11 mouse cellular contexts compared by ENCODE assay signal in the genomic region with DNA sequence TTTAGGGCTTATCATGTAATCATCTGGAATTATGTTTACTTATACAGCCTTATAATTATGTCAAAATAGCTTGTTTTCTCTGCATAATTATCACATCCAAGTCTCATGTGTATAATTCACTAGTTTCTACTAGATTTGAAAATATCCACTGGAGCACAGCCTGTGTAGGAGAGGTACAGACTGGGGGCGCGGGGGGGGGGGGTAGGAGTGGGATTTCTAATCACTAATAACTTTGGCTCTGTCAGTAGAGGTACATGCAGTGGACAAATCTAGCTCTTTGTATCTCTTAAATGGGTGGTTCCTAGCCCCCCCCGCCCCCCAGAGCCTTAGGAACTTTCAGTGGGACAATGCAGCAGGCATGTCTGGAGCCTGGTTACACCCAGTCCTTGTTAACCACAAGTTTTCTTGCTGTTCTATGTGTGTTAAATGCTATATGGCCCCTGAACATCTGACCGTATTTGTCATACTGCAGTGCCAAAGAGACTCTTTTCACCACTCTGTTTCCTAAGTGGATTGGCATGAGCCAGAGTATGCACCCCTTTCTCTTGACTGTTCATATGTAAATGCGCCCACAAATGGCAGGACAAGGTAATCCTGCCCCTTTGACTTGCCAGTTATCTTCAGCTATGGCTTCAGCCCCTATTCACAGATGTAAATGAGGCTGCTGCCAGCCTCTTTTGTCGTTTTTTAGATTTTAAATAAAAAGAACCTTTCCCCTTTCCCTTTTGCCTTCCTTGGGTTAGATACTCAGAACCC.
DNase-seq lines count a peak whose midpoint lies in the region; ATAC-seq and TF ChIP-seq lines count a peak whose summit lies in the region.
"Had no signal": no experiment of that assay in that cellular context is flagged by ENCODE, and none has a peak within 500 bp of the region (broad histone marks: within the 10 kb centered on the region; RNA-seq: fewer than 3 reads in every experiment).

No protein-coding gene starts in this region.

- no peak for ATAC-seq in lung, embryonic 16.5 days (ENCODE audit: low read depth)
- ATAC-seq in hindbrain, embryonic 12.5 days (ENCODE audit: low FRiP score): peak; percentile 55
- ATAC-seq in neural tube, embryonic 15.5 days (ENCODE audit: low FRiP score): 0 out of 2 replicates have a peak, but pooled peaks have one; percentile 22

- no peak overlapping the region for H3K4me3 ChIP-seq in gastrocnemius, adult 2 months
- H3K4me3 ChIP-seq in lung, embryonic 16.5 days (ENCODE audit: low read length): no peak overlapping the region
- H3K4me3 ChIP-seq in hindbrain, embryonic 12.5 days: no peak overlapping the region
- no peak overlapping the region for H3K4me3 ChIP-seq in neural tube, embryonic 15.5 days (replicated peaks)
- H3K4me3 ChIP-seq: stomach, embryonic 15.5 days had no signal

- H3K27me3 ChIP-seq in lung, embryonic 16.5 days (ENCODE audit: control insufficient read depth, insufficient read depth, low read depth, low read length): no peaks in the 10 kb centered on the region
- H3K27me3 ChIP-seq in hindbrain, embryonic 12.5 days: no peaks in the 10 kb centered on the region
- no peaks in the 10 kb centered on the region for H3K27me3 ChIP-seq in neural tube, embryonic 15.5 days (replicated peaks)
- H3K27me3 ChIP-seq: stomach, embryonic 15.5 days had no signal

- intact Hi-C loops in gastrocnemius, adult 2 months (cut with DNase I): no loop called here

- H3K4me2 ChIP-seq in lung, embryonic 16.5 days (ENCODE audit: low read depth, low read length): no peak overlapping the region
- H3K4me2 ChIP-seq in hindbrain, embryonic 12.5 days (replicated peaks): 0 out of 2 replicates have a peak overlapping the region, but pooled peaks have one; percentile 11
- peak overlapping the region; percentile 20; the same call in 1 of the 2 replicates for H3K4me2 ChIP-seq in neural tube, embryonic 15.5 days
- H3K4me2 ChIP-seq: stomach, embryonic 15.5 days had no signal

- H3K4me1 ChIP-seq in lung, embryonic 16.5 days (replicated peaks; ENCODE audit: control insufficient read depth, insufficient read depth, low read length): peaks cover 11% of the 10 kb centered on the region
- peaks cover 19% of the 10 kb centered on the region for H3K4me1 ChIP-seq in hindbrain, embryonic 12.5 days
- peaks cover 13% of the 10 kb centered on the region for H3K4me1 ChIP-seq in neural tube, embryonic 15.5 days

- no peak for DNase-seq in gastrocnemius, adult 2 months
- no peak for DNase-seq in gastrocnemius, adult 18-20 months (ENCODE audit: low spot score)
- DNase-seq in lung, postnatal 25 days (ENCODE audit: low spot score): no peak
- no peak for DNase-seq in B cell, adult 2 months
- DNase-seq in retina, embryonic 14.5 days (ENCODE audit: low spot score): no peak
- DNase-seq: kidney, adult 8-10 months had no signal

- no peaks in the 10 kb centered on the region for H3K36me3 ChIP-seq in lung, embryonic 16.5 days (ENCODE audit: control insufficient read depth, insufficient read depth, low read length)
- H3K36me3 ChIP-seq in hindbrain, embryonic 12.5 days: no peaks in the 10 kb centered on the region
- H3K36me3 ChIP-seq in neural tube, embryonic 15.5 days: no peaks in the 10 kb centered on the region
- H3K36me3 ChIP-seq: stomach, embryonic 15.5 days had no signal

- no peaks in the 10 kb centered on the region for H3K9me3 ChIP-seq in lung, embryonic 16.5 days (ENCODE audit: control insufficient read depth, low read length)
- H3K9me3 ChIP-seq in hindbrain, embryonic 12.5 days (replicated peaks): no peaks in the 10 kb centered on the region
- no peaks in the 10 kb centered on the region for H3K9me3 ChIP-seq in neural tube, embryonic 15.5 days (replicated peaks)
- H3K9me3 ChIP-seq: stomach, embryonic 15.5 days had no signal

- no peak overlapping the region for H3K9ac ChIP-seq in lung, embryonic 16.5 days (ENCODE audit: low read length)
- H3K9ac ChIP-seq in hindbrain, embryonic 12.5 days: no peak overlapping the region
- H3K9ac ChIP-seq in neural tube, embryonic 15.5 days (replicated peaks): 0 out of 2 replicates have a peak overlapping the region, but pooled peaks have one; percentile 1
- H3K9ac ChIP-seq: liver, embryonic 14.5 days; stomach, embryonic 15.5 days had no signal

- 45% methylated on average over 6 of the region's 6 CpGs for WGBS in lung, embryonic 16.5 days
- WGBS in hindbrain, embryonic 12.5 days: 20% methylated on average over 6 of the region's 6 CpGs
- WGBS in neural tube, embryonic 15.5 days: 26% methylated on average over 6 of the region's 6 CpGs

- TF ChIP-seq CTCF in gastrocnemius, adult 2 months (IDR thresholded peaks at IDR 0.05): no peak

- H3K27ac ChIP-seq in gastrocnemius, adult 2 months: 0 out of 2 replicates have a peak overlapping the region, but pooled peaks have one; percentile 20
- H3K27ac ChIP-seq in lung, embryonic 16.5 days (ENCODE audit: low read length): peak overlapping the region; percentile 12; the same call in 1 of the 2 replicates
- peak overlapping the region; percentile 35 for H3K27ac ChIP-seq in hindbrain, embryonic 12.5 days
- peak overlapping the region; percentile 34 for H3K27ac ChIP-seq in neural tube, embryonic 15.5 days (replicated peaks)
- H3K27ac ChIP-seq: liver, embryonic 14.5 days; stomach, embryonic 15.5 days had no signal
